Mouse (Mus musculus) small intestine, adult 2 months (tissue): ENCODE results near the gene Nsf.

Experiments
- CTCF ChIP-seq: fragments of 200-500 bp; IDR thresholded peaks from 2 replicates; pipeline ENCODE4 v1.5.1; 2012; ENCODE audit warnings: low read depth, mild to moderate bottlenecking, control low read depth, inconsistent platforms, low read length, moderate library complexity, mixed read lengths; ENCODE audit not compliant: insufficient replicate concordance, insufficient read length; ENCODE audit errors: extremely low read depth
- POLR2A ChIP-seq: fragments of 200-500 bp; IDR thresholded peaks from 2 replicates; pipeline ENCODE4 v1.6.1; 2012; ENCODE audit warnings: low read depth, mild to moderate bottlenecking, control low read depth, inconsistent platforms, low read length, moderate library complexity

DNA sequence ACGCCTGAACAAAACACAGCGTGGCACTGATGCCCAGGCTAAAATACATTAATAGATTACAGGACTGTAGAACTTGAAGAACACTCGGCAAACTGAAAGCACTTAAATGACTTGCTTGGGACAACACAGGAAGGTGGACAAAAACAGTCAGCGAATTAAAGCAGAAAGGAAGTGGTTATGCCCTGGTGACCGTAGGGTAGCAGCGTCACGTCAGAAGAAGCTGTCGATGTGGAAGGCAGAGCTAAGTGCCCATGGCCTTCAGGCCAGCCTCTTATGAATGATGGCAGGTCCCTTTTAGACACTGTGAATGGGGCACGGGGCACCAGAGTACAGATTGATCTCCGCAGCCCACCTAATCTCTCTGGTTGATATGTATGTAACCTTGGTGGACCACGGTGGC is 105.6 kb downstream of the Nsf start:
- TF ChIP-seq POLR2A: no peak
- no peak for TF ChIP-seq CTCF
